Mouse (Mus musculus) kidney, embryonic 16.5 days (tissue): ENCODE results near the gene Gm10118. TPM values are rescaled to one million over a fixed set of nuclear protein-coding genes. Genes with fewer than 3 reads are reported as not detected.

ENCODE experiments used
- ATAC-seq: fragments of 200-750 bp; cut with Nextera tagmentation; 2 replicates; pipeline ENCODE4 v1.8.0; 2017; ENCODE audit warnings: moderate TSS enrichment; ENCODE audit not compliant: low FRiP score, low TSS enrichment
- H3K27ac ChIP-seq: fragments of 300-500 bp; sonication (generic); 2 replicates; pipeline ENCODE4 v1.5.1; 2014; ENCODE audit warnings: low read length
- H3K27me3 ChIP-seq: fragments of 300-500 bp; sonication (generic); 2 replicates; pipeline ENCODE4 v1.6.1; 2014; ENCODE audit warnings: low read length, control low read depth, mixed read lengths; ENCODE audit not compliant: insufficient read depth
- H3K36me3 ChIP-seq: fragments of 300-500 bp; sonication (generic); 2 replicates; pipeline ENCODE4 v1.6.1; 2014; ENCODE audit warnings: low read length, control low read depth, mixed read lengths; ENCODE audit not compliant: insufficient read depth
- H3K4me1 ChIP-seq: fragments of 300-500 bp; sonication (generic); 2 replicates; pipeline ENCODE4 v1.6.1; 2014; ENCODE audit warnings: low read length, control low read depth, mixed read lengths; ENCODE audit not compliant: insufficient read depth
- H3K4me2 ChIP-seq: fragments of 300-500 bp; sonication (generic); replicated peaks from 2 replicates; pipeline ENCODE4 v1.6.1; 2014; ENCODE audit warnings: low read depth, low read length
- H3K4me3 ChIP-seq: fragments of 300-500 bp; sonication (generic); 2 replicates; pipeline ENCODE4 v1.5.1; 2014; ENCODE audit warnings: mild to moderate bottlenecking, low read length
- H3K9ac ChIP-seq: fragments of 300-500 bp; sonication (generic); replicated peaks from 2 replicates; pipeline ENCODE4 v1.6.1; 2014; ENCODE audit warnings: low read length
- H3K9me3 ChIP-seq: fragments of 300-500 bp; sonication (generic); 2 replicates; pipeline ENCODE4 v1.6.1; 2016; ENCODE audit warnings: low read length, control low read depth
- WGBS: fragments of 180-500 bp; shearing (Covaris S2); extraction: QIAGEN DNeasy Blood & Tissue Kit; methylation state at CpG from one replicate; pipeline ENCODE4 v1.1.7; 2014; 5-methylcytosine and 5-hydroxymethylcytosine counted together
- polyA plus RNA-seq: library from polyadenylated mRNA; unstranded; fragments of >200 nt; fragmentation: Nextera tagmentation; extraction: Ambion mirVana; gene quantifications from 2 replicates; pipeline ENCODE4 v1.2.1, GENCODE M21; 2015

Gene Gm10118
- polyA plus RNA-seq, 1 experiment from 2014 or later: not detected

- no peak overlapping the region for H3K4me2 ChIP-seq
- no peaks in the 10 kb centered on the region for H3K9me3 ChIP-seq
- H3K4me1 ChIP-seq: no peaks in the 10 kb centered on the region
- H3K4me3 ChIP-seq: no peak overlapping the region
- no peak overlapping the region for H3K27ac ChIP-seq
- WGBS: 89% methylated on average over 5 of the region's 5 CpGs
- no peaks in the 10 kb centered on the region for H3K27me3 ChIP-seq
- no peaks in the 10 kb centered on the region for H3K36me3 ChIP-seq
- no peak overlapping the region for H3K9ac ChIP-seq
- no peak for ATAC-seq
Measured at GRCm38 (mm10) chr10:63894612-63895011, 32.6 kb downstream of the Gm10118 start.

DNA sequence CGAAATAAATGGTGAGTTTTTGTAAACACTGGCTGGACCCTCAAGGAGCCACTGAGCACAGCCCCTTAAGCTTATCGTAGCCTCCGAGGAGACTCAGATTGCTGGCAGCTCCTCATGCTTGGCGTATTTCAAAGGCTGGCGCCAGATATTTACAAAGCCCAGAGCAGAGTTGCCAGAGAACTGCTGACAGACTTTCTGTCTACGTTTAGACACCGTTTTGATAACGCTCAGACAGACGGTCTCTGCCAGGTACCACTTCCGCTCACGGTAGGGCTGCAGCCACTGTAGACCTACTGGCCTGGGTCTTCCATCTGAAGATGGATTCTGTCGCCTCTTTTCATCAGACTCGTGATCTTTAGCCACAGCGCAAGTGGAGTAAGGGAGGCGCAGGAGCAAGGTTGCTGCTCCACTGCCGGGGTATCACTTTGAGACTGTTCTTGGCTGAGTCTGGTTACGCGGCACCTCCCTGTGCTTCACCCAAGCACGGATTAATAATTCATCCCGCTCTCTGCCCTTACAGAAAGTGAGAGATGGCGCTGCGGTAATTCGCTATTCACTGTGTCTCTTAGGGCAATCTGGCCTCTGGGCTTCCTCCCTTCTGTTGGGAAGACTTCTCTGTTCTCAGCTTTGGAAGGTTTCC, 40.7 kb downstream of the Gm10118 start:
- Histone ChIP-seq H3K27ac (no peak overlapping the region), H3K9ac (no peak overlapping the region), H3K4me2 (no peak overlapping the region), H3K4me1 (no peaks in the 10 kb centered on the region), H3K27me3 (no peaks in the 10 kb centered on the region), H3K9me3 (no peaks in the 10 kb centered on the region), H3K4me3 (no peak overlapping the region), H3K36me3 (no peaks in the 10 kb centered on the region)
- no peak for ATAC-seq
- 87% methylated on average over 23 of the region's 23 CpGs for WGBS

DNA sequence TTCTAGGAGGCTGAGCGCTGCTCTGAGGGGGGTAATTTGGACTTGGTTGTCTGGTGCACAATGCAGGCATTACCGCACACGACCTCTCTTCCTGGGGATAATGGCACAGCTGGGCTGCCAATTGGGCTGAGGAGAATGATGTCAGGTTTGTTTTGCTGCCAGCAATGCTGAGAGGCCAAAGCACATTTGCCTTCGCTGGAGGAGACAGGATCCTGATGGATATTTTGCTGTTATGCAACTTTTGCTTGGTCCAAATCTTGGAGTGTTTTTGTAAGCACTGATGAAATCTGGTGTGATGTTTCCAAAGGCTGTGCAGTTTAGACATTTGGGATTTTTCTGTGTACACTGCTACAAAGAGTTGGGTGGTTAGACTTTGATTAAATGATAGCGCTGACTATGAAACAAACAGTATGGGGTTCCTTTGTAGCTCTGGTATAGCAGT, 46.8 kb downstream of the Gm10118 start:
- no peak for ATAC-seq
- Histone ChIP-seq H3K9ac (no peak overlapping the region), H3K36me3 (no peaks in the 10 kb centered on the region), H3K27ac (no peak overlapping the region), H3K27me3 (no peaks in the 10 kb centered on the region), H3K9me3 (no peaks in the 10 kb centered on the region), H3K4me3 (no peak overlapping the region), H3K4me2 (no peak overlapping the region), H3K4me1 (no peaks in the 10 kb centered on the region)
- 83% methylated on average over 5 of the region's 5 CpGs for WGBS

Other genes starting within 250 kb of the Gm10118 start
- gene Lrrtm3, start 162.8 kb upstream of the Gm10118 start, polyA plus RNA-seq: 0.35 and 0.53 TPM in 2 replicates